Mouse (Mus musculus): ENCODE measurements around the gene Med27.

The Med27 gene

DNA sequence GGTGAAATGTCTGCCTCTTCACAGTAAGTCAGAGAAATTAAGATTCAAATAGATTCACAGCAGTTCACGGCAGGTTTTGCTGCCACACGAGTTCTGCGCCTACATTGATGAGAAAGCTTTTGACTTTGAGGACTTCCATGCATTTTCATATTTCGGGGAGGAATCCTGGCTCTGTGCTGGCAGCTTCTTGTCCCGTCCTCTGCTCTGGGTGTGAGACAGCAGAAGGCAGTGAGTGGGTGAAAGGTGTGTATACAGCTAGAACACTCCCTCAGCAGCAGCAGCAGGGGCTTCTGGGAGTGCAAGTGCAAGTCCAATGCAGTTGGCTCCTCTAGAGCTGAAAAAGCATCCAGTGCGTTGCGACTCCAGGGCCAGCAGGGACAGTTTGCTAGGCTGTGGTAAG is 53.6 kb downstream of the Med27 start:
- no peak for DNase-seq (ENCODE audit: low read depth)

DNA sequence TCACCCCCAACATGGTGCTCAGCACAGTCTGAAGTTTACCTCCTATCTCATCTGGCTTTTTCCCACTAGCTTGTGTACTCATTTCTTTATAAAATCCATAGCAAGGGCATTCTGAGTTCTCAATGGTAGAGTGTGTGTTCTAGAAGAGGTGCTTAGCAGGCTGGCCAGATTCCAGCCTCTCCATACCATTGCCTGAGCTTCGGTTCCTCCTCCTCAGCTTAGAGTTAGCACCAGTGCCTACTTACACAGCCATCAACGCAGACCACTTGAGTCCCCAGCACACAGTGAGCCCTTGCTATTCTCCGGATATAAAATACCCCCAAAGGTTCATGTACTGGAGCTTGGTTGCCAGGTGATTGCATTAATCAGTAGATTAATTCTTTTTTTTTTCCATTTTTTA is 54.2 kb downstream of the Med27 start:
- DNase-seq (ENCODE audit: low read depth), result no peak

DNA sequence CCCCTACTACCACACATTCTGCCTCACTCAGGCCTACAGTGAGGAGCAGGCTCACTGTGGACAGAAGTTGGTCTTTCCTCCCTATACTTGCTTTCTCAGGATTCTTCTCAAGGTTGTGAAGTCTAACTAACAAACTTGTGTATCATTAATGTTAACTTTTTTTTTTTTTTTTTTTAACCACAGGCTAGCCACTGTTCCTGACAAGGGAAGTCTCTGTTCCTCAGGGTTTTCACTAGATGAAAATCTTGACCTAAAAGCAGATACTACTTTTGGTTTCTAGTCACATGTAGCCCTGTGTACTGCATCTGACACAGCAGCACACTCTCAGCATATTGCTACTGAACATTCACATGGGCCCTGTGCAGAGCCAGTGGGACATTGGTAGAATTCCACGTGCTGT is 55.2 kb downstream of the Med27 start:
- DNase-seq (ENCODE audit: low read depth), result no peak

DNA sequence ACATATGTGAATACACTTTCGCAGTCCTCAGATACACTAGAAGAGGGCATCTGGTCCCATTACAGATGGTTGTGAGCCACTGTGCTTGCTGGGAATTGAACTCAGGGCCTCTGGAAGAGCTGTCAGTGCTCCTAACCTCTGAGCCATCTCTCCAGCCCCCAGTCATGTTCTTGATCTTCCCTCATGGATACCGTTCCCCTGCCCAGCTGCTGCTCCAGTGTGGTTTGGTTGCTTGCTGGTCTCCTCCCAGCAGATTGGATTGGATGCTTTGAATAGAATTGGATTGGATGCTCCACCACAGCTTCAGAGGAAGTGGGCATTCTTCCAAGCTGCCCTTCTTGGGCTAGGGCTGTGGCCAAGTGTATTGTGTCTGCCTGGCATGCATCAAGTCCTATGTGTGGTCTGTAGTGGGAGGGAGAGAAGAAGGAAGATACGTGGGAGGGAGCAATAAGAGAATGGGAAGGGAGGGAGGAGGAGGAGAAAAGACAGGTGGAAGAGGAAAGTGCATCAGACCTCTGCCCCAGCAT is 56.0 kb downstream of the Med27 start:
- no peak for DNase-seq (ENCODE audit: low read depth)

DNA sequence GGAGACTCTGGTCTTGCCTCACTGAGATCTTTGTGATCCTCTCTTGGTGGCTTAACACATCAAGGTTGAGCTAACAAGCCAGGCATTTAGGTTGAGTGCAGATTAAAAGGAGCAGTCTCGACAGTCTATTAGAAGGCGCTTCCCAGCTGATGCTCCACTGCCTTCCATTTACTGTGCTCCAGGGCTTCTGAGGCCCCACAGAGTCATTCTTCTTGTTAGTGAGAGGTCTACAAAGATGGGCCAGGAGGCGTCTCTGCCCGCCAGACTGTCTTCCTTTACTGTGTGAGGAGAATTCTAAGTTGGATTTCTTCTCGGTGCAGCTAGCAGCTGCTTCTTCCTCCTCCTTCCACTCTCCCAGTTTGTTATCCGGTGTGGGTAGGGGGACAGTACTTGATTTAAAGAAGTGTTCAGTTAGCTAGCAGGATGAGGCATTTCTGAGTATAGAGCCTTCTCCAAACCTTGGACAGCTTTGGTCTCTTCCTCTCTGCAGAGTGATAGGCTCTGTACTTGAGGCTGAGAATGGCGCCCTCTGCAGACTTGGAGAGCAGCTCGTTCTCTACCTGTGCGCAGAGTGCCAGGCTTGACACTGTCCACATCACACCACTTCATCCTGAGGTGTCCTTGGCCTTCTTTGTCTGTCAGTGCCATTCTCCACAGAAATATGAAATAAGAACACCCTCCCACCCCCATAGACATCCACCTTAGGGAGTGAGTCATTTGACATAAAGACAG is 57.3 kb downstream of the Med27 start:
- peak; percentile 28 for DNase-seq (ENCODE audit: low read depth)

DNA sequence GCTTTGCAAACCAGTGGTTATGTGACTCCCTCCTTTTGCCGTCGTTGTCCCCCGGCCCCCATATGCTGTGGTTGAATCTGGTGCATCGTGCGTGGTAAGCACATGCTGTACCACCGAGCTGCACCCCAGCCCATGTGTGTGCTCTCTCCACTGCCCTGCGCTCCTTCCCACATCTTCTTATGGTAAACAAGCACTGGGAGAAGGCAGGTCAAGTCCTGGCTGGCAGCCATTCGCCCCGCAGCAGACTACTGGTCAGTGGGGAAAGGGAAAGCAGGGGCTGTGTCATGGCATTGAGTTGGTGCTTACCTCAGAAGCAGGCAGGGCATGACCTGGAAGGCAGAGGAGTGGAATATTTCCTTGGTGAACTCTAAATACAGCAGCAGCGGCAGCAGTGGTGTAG is 58.3 kb downstream of the Med27 start:
- DNase-seq (ENCODE audit: low read depth), result no peak

DNA sequence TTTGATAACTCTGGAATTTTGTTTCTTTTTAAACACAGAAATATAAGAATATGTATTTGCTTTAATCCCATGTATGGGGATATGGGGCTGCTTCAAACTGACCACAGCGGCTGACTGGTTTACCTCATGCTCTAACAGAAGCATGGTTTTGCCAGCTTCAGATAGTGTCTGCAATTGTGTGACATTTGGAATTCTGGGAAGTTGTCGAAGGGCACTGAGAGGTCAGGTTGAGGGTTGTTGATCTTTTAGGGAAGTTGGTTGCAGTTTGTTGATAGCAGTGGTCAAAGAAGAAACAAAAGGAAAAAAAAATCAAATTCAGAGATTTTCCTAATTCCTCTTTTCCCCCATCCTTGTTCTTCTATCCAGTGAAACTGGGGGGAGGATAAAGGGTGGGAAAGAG is 59.2 kb downstream of the Med27 start:
- no peak for DNase-seq (ENCODE audit: low read depth)

DNA sequence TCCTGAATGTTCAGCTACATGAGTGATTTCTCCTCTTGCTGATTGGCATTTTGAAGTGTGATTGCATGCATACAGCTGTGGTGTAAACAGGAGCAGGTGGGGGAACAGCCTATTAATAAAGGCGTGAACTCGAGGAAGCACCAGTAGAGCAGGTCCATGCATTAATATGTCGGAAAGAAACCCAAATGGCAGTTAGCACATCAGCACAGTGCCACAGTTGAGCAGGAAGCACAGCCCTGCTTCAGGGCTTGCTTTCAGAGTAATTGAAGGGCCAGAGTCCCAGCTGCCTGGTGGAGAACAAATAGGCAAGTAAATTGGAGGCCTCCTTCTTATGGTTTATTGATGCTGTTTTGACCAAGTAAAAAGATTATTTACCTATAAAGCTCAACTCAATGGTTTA is 60.7 kb downstream of the Med27 start:
- no peak for DNase-seq (ENCODE audit: low read depth)

DNA sequence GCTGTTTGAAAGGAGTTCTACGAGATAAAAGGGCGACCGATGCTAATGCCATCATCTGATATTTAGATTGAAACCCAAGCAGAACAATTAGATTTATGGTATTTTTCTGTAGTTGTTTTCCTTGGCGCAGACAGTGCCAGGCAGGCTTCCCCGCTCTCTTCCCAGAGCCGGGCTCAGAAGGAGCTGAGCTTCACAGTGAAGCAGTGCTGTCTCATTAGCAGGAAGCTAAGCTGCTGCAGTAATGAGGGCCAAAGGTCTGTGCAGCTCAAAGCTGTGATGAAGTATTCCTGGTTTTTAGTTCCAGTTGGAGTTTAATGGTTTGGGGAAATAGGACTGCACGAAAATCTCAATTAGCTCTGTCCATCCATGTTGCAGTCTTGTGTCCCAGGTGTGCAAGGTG is 61.1 kb downstream of the Med27 start:
- DNase-seq (ENCODE audit: low read depth), result no peak

DNA sequence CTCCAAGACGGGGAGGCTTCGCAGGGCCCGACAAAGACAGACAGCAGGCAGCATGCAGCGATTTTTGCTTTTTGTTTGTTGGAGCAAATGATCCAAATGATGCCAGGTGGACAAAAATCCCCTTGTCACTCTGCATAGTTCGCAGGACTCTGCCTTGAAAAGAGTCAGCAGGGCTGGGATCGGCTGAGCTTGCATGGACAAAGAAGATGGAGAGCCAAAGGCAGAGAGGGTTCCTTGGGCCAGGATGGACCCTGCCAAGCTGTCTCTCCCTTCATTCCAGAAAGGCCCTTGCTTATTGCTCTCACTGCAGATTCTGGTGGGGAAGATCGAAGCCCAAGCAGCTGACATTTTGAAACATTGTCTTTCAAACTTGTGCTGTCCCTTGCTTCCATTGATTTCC is 64.3 kb downstream of the Med27 start:
- DNase-seq (ENCODE audit: low read depth), result no peak

DNA sequence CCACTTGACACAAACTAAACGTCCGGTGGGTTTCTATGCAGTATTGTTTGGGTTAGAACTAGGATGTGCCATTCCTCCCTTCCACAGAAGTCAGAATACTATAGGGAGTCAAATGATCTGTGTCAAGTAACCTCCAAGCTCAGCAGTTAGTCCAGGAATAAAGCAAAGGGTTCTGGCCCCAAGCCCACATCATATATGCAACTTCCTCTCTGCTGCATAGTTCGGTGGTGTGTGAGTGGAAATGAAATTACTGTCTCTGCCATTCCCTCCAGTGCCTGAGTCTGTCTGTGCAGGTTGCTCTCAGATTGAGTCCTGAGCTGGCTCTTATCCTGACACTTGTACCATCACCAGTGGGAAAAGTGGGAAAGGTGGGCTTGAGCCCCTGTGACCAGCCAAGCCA is 65.8 kb downstream of the Med27 start:
- no peak for DNase-seq (ENCODE audit: low read depth)

DNA sequence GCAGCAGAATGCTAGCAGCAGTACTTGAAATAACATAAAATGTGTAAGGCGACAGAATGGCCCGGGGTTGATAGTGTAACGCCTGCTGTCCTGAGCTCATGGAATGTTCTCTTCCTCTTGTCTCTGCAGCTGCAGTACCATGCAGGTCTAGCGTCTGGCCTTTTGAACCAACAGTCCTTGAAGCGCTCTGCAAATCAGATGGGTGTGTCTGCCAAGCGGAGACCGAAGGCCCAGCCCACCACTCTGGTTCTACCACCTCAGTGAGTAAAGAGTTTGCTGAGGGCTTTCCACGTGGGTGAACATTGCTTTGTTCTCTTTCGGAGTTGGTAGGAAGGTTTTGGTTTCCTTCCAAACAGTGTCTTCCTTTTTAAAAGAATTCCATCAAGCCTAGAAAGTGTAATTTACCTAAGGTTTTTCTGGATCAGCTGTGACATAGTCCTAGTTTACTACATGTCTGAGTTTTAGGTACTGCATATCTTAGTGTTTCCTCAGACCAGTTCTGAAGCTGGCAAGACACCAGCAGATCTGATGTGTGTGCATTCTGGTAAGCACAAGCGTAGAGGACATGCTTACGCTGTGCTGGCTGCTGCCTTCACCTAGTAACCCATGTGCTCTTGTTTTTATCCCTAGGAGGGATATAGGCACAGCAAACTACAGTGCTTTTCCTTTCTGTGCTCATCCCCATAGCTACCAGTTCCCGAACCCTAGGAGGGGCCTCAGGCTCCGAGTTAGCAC is 66.8 kb downstream of the Med27 start:
- DNase-seq (ENCODE audit: low read depth), result no peak

DNA sequence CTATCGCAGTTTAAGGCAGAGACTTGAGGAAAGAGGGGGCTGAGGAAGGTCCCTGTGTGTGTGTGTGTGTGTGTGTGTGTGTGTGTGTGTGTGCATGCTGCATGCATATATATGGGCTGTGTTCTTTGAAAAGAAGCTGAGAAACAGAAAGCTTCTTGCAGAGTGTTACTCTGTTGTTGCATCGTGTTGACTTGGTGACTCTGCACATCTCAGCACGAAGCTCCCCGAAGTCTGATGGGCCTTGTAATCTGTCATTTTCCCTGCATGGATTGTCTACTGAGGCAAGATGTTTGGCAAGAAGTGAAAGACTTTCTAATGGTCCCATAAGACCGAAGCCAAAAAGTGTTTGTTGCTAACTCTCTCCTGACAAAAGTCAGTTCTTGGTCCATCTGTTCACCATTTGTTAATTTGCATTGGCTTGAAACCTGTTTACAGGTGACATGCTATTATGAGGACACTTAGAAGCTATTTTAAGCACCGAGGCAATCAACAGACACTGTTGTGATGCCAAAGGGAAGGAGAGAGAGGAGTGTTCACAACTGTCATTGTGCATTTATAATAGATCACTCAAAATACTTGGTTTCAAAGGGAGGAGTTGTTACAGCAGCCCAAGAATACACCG is 68.3 kb downstream of the Med27 start:
- no peak for DNase-seq (ENCODE audit: low read depth)

DNA sequence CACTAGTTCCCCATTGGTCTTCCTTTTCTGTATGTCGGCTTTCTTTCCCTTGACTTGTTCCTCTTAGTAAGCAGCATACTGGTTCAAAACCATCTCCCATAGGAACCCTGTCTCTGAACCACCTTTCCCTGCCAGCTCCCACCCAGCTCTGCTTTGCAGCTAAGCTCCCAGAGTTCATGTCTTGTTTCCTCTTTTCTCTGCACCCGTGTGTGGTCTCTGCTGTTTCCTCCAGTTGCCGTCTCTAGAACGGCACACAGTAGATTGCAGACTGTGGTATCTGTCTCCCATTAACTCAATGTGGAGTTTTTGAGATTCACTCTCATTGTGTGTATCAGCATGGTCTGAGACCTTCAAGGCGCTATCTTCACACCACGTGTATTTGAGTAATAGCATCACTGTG is 71.9 kb downstream of the Med27 start:
- DNase-seq (ENCODE audit: low read depth), result no peak

DNA sequence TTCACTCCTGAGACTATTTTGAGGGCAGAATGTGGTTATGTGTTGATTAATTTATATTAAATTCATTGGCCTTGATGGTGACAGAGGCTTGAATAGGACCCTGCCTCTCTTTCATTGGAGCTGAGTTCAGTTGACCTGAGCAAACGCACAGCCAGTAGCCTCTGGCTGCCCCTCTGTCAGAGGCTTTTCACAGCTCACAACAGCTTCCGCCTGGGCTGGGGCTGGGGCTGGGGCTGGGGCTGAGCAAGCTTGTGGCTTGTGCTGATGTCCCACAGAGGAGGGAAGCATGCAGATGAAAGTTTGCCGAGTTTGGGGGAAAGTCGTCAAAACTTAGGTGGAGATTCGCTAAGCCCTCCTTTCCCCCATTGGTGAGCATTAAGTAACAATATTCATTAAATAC is 72.8 kb downstream of the Med27 start:
- DNase-seq (ENCODE audit: low read depth), result no peak

DNA sequence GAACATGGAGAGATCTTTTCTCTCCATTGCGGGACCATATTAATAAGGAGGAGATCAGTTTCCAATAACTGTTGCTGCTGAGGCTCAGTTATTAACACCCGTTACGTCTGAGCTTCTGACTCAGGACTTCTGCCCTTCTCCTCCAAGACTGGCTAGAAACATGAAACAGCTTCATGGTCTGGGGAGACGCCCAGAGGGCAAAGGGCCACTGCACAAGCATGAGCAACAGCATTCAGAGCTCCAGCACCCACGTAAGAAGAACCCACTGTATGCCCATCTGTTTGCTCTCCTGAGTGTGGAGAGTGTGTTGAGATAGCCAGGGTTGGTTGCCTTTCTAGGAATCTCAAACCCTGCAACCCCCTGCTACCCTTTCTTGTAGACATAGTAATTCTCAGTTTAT is 73.3 kb downstream of the Med27 start:
- no peak for DNase-seq (ENCODE audit: low read depth)

DNA sequence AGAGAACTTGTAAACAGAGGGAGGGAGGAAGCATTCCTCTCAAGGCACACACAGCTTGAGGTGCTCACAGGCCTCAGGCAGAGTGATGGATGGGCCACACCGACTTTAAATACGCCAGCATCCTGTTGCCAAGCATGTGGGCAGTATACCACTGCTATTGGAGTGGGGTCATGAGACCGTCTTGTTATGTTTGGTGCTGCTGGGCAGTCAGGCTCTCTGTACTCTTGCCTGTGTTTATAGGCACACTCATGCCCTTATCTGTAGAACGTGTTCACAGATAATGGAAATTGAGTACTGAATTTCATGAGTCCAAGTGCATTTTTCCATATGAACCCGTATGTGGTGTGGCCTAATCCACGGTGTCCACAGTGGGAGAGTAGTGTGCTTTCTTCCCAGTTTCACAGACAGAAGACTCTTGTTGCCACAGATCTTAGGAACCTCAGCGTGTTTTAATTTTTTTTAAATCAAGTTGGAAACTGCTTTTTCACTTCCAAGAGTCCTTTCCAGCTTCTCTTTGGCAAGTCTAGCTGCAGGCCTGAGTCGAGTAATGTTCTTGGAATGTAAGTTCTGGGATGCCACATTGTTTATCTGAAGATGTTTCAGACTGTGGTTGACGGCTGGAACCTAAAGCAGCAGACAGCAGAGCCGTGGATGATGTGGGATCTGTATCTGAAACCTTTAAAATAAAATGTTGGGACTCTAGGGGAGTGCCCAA is 75.7 kb downstream of the Med27 start:
- no peak for DNase-seq (ENCODE audit: low read depth)

DNA sequence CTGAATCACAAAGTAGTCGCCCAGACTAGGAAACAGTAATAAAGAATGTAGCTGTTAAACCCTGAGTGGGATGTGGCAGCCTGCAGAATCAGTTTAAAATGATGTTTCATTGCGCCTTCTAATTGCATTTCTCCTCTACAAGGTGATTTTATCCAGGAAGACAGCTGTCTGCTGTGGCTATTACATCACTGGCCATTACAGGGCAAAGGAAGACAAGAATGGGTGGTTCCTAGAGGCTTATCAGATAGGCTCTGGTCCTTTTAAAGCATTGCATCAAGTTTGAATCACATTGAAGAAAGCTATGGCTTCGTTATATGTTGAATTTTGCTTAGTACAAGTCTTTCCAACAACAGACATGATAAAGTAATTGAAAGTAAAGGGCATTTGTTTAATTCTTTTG is 76.4 kb downstream of the Med27 start:
- no peak for DNase-seq (ENCODE audit: low read depth)

DNA sequence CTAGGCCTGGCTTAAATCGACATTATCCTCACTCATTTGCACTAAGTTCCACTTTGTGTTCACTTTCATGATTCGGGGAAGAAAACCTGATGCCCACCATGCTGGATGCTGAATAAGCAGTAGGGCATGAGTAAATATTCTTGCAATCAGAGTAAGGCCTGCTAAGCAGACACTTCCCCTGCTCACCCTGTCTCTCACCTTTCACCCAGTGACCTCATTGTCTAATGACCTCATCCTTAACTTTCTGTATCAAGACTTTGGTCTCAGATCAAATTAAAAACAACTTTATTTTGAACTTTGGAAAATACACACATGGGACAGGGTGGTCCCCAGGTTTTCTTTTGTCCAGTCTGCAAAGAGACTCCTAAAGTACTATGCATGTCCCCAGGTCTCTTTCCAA is 78.8 kb downstream of the Med27 start:
- no peak for DNase-seq (ENCODE audit: low read depth)

DNA sequence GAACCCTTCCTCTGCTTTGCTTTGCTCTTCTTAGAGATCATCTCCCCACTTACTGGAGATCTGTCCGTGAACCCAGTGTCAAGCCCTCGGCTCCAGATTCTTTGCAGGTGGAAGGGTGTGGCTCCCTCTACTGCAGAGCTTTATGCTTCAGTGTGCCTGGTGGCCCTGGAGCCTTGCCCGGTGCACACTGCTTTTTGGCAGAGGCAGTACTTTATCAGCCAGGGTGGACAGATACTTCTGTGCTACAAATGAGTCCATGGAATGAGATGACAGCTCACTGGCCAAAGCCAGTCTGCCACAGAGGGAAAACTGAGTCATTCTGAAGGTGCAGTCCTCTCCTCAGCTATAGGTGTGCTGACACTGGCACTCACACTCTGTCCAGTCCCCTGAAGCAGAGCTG is 80.1 kb downstream of the Med27 start:
- no peak for DNase-seq (ENCODE audit: low read depth)

DNA sequence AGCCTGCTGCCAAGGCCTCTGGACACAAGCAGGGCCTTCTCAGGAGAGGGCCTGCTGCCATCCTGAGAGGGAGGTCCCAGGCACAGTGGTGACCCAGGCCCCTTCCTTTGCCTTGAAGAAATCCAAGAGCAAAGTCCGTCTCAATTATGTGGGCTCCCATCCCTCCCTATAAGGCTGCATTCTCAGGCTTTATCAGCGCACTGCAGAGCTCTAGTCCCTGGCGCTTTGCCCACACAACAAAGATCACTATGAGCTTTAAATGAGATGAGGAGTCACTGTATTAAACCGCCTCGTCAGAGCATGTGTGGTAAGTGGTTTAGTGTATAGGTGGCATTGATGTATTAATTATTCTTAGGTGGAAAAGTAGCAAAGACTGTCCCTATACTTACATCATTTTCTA is 85.9 kb downstream of the Med27 start:
- no peak for DNase-seq (ENCODE audit: low read depth)

DNA sequence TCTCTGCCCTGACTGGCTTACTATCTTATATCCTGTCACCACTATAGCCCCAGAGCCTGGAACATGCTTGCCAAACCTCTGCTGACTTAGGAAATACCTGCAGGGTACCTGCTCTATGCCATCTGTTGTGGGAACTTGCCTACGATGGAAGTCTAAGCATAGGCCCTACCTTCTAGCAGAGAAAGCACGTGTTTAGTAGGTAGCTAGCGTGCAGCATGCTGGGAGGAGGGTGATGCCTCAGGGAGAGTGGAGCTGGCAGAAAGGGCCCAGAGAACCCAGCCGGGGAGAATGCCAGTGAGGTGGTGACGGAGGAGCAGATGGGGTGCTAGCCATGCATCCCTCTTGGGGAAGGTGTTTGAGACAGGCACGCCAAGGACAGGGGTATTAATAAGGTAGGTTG is 89.8 kb downstream of the Med27 start:
- DNase-seq (ENCODE audit: low read depth), result no peak

DNA sequence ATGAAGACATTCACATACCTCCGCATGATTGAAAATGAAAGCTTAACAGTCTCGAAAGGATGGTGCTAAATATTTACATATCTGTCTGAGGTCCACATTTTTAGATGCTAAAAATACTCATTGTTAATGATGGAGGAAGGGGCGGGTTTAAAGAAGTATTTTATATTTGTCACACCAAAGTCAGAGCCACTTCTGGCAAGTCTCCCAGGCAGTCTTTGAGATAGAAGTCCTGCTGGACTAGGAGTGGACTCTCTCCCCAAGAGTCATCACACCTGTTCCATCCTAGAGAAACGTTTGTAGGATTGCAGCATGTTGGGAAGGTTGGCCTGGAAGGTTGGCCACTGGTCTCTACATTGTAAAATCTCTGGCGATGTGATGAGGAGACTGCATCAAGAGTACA is 90.5 kb downstream of the Med27 start:
- no peak for DNase-seq (ENCODE audit: low read depth)

Data from induced T-regulatory cell, adult 2 months (primary cell).